Mouse (Mus musculus) stomach, embryonic 15.5 days (tissue): Measurements from ENCODE around the gene Fkbpl. TPM values are rescaled to one million over a fixed set of nuclear protein-coding genes. Genes with fewer than 3 reads are reported as not detected.
A peak's percentile ranks its signal among the peaks of the same experiment; 100 is the strongest.

ENCODE experiments used
- ATAC-seq: fragments of 200-750 bp; cut with Nextera tagmentation; 2 replicates; pipeline ENCODE4 v1.8.0; 2017; ENCODE audit warnings: low read depth, moderate number of reproducible peaks, moderate TSS enrichment; ENCODE audit not compliant: insufficient read depth, low FRiP score
- H3K27ac ChIP-seq: fragments of 300-500 bp; sonication (generic); 2 replicates; pipeline ENCODE4 v1.5.1; 2015; ENCODE audit warnings: mild to moderate bottlenecking, inconsistent platforms
- H3K27me3 ChIP-seq: fragments of 300-500 bp; sonication (generic); replicated peaks from 2 replicates; pipeline ENCODE4 v1.6.1; 2015; ENCODE audit warnings: inconsistent platforms
- H3K36me3 ChIP-seq: fragments of 300-500 bp; sonication (generic); 2 replicates; pipeline ENCODE4 v1.6.1; 2015; ENCODE audit warnings: inconsistent platforms
- H3K4me1 ChIP-seq: fragments of 300-500 bp; sonication (generic); 2 replicates; pipeline ENCODE4 v1.6.1; 2015; ENCODE audit warnings: inconsistent platforms
- H3K4me2 ChIP-seq: fragments of 300-500 bp; sonication (generic); 2 replicates; pipeline ENCODE4 v1.6.1; 2015; ENCODE audit warnings: mild to moderate bottlenecking, inconsistent platforms
- H3K4me3 ChIP-seq: fragments of 300-500 bp; sonication (generic); replicated peaks from 2 replicates; pipeline ENCODE4 v1.5.1; 2015; ENCODE audit warnings: inconsistent platforms
- H3K9ac ChIP-seq: fragments of 300-500 bp; sonication (generic); 2 replicates; pipeline ENCODE4 v1.6.1; 2015; ENCODE audit warnings: inconsistent platforms
- H3K9me3 ChIP-seq: fragments of 300-500 bp; sonication (generic); 2 replicates; pipeline ENCODE4 v1.6.1; 2016; ENCODE audit warnings: inconsistent platforms
- WGBS: fragments of 180-500 bp; shearing (Covaris S2); methylation state at CpG from one replicate; pipeline ENCODE4 v1.1.7; 2015; 5-methylcytosine and 5-hydroxymethylcytosine counted together
- polyA plus RNA-seq: library from polyadenylated mRNA; unstranded; fragments of >200 nt; fragmentation: Nextera tagmentation; extraction: Ambion mirVana; gene quantifications from 2 replicates; pipeline ENCODE4 v1.2.1, GENCODE M21; 2015

Gene Fkbpl
- polyA plus RNA-seq, 1 experiment from 2014 or later = 14.5 TPM

GRCm38 (mm10) chr17:34659897-34660214, 15.3 kb downstream of the Fkbpl start:
- no peak overlapping the region for H3K9ac ChIP-seq
- H3K4me1 ChIP-seq = peaks cover 35% of the 10 kb centered on the region
- no peaks in the 10 kb centered on the region for H3K9me3 ChIP-seq
- ATAC-seq = no peak
- WGBS = 51% methylated on average over 3 of the region's 3 CpGs
- peaks cover 8% of the 10 kb centered on the region; the same call in 1 of the 2 replicates for H3K27me3 ChIP-seq
- no peak overlapping the region for H3K27ac ChIP-seq
- no peak overlapping the region for H3K4me2 ChIP-seq
- H3K4me3 ChIP-seq = no peak overlapping the region
- no peaks in the 10 kb centered on the region for H3K36me3 ChIP-seq

GRCm38 (mm10) chr17:34660259-34660820, 15.8 kb downstream of the Fkbpl start:
- H3K36me3 ChIP-seq = no peaks in the 10 kb centered on the region
- H3K27ac ChIP-seq = peak overlapping the region; percentile 57; the same call in 1 of the 2 replicates
- H3K4me2 ChIP-seq = peak overlapping the region; percentile 47
- H3K9me3 ChIP-seq = no peaks in the 10 kb centered on the region
- ATAC-seq = no peak
- 35% methylated on average over 10 of the region's 11 CpGs for WGBS
- H3K27me3 ChIP-seq = peaks cover 8% of the 10 kb centered on the region; the same call in 1 of the 2 replicates
- H3K4me3 ChIP-seq = peak overlapping the region; percentile 22; the same call in 1 of the 2 replicates
- peaks cover 31% of the 10 kb centered on the region for H3K4me1 ChIP-seq
- no peak overlapping the region for H3K9ac ChIP-seq

GRCm38 (mm10) chr17:34661121-34661591, 16.6 kb downstream of the Fkbpl start:
- Histone ChIP-seq H3K27ac (peak overlapping the region; percentile 57), H3K36me3 (no peaks in the 10 kb centered on the region), H3K4me3 (peak overlapping the region; percentile 22), H3K4me2 (peak overlapping the region; percentile 47), H3K4me1 (peaks cover 22% of the 10 kb centered on the region), H3K27me3 (peaks cover 8% of the 10 kb centered on the region; the same call in 1 of the 2 replicates), H3K9me3 (no peaks in the 10 kb centered on the region), H3K9ac (no peak overlapping the region)
- no peak for ATAC-seq
- WGBS = 4% methylated on average over 19 of the region's 19 CpGs

- no peaks in the 10 kb centered on the region for H3K36me3 ChIP-seq
- WGBS = 81% methylated on average over 1 of the region's 1 CpGs
- H3K9ac ChIP-seq = no peak overlapping the region
- peaks cover 8% of the 10 kb centered on the region; the same call in 1 of the 2 replicates for H3K27me3 ChIP-seq
- peaks cover 20% of the 10 kb centered on the region; the same call in 1 of the 2 replicates for H3K4me1 ChIP-seq
- H3K4me3 ChIP-seq = no peak overlapping the region
- no peak for ATAC-seq
- H3K27ac ChIP-seq = no peak overlapping the region
- H3K4me2 ChIP-seq = no peak overlapping the region
- H3K9me3 ChIP-seq = no peaks in the 10 kb centered on the region
These were observed 17.9 kb downstream of the Fkbpl start for GRCm38 (mm10) chr17:34662468-34662867.

GRCm38 (mm10) chr17:34662978-34663377, 18.4 kb downstream of the Fkbpl start:
- H3K9me3 ChIP-seq = no peaks in the 10 kb centered on the region
- H3K4me3 ChIP-seq = no peak overlapping the region
- no peak overlapping the region for H3K4me2 ChIP-seq
- H3K9ac ChIP-seq = no peak overlapping the region
- no peak for ATAC-seq
- peaks cover 20% of the 10 kb centered on the region; the same call in 1 of the 2 replicates for H3K4me1 ChIP-seq
- H3K27me3 ChIP-seq = peaks cover 8% of the 10 kb centered on the region; the same call in 1 of the 2 replicates
- WGBS = 85% methylated on average over 8 of the region's 8 CpGs
- no peak overlapping the region for H3K27ac ChIP-seq
- H3K36me3 ChIP-seq = no peaks in the 10 kb centered on the region

GRCm38 (mm10) chr17:34663558-34663957, 19.0 kb downstream of the Fkbpl start:
- ATAC-seq = no peak
- Histone ChIP-seq H3K9me3 (no peaks in the 10 kb centered on the region), H3K27me3 (peaks cover 8% of the 10 kb centered on the region; the same call in 1 of the 2 replicates), H3K4me2 (no peak overlapping the region), H3K4me3 (no peak overlapping the region), H3K4me1 (peaks cover 20% of the 10 kb centered on the region; the same call in 1 of the 2 replicates), H3K27ac (no peak overlapping the region), H3K9ac (no peak overlapping the region), H3K36me3 (no peaks in the 10 kb centered on the region)
- 39% methylated on average over 1 of the region's 1 CpGs for WGBS

- H3K27ac ChIP-seq = no peak overlapping the region
- WGBS = 67% methylated on average over 7 of the region's 7 CpGs
- H3K9me3 ChIP-seq = no peaks in the 10 kb centered on the region
- peaks cover 8% of the 10 kb centered on the region; the same call in 1 of the 2 replicates for H3K27me3 ChIP-seq
- H3K36me3 ChIP-seq = no peaks in the 10 kb centered on the region
- no peak overlapping the region for H3K9ac ChIP-seq
- no peak overlapping the region for H3K4me3 ChIP-seq
- ATAC-seq = no peak
- H3K4me2 ChIP-seq = no peak overlapping the region
- H3K4me1 ChIP-seq = peaks cover 20% of the 10 kb centered on the region; the same call in 1 of the 2 replicates
These were observed 19.9 kb downstream of the Fkbpl start for GRCm38 (mm10) chr17:34664472-34664871.

- Histone ChIP-seq H3K4me3 (peak within 1 kb of the TSS; percentile 34), H3K27ac (no peak within 1 kb of the TSS), H3K4me2 (peak within 1 kb of the TSS; percentile 65), H3K9ac (0 out of 2 replicates have a peak within 1 kb of the TSS, but pooled peaks have one; percentile 4), H3K4me1 (peaks cover 15% of the 10 kb centered on the region), H3K9me3 (no peaks in the 10 kb centered on the region), H3K27me3 (peaks cover 42% of the 10 kb centered on the region), H3K36me3 (no peaks in the 10 kb centered on the region)
- 55% methylated on average over 7 of the region's 7 CpGs for WGBS
- ATAC-seq = no peak
These were observed 25.7 kb downstream of the Fkbpl start, which contains the start of gene Tnxb for GRCm38 (mm10) chr17:34670235-34670634. Gene Tnxb, plus strand, starts transcription at chr17:34670535.

GRCm38 (mm10) chr17:34671151-34672066, 26.8 kb downstream of the Fkbpl start:
- H3K4me3 ChIP-seq = peak overlapping the region; percentile 34
- no peak; the same call in 1 of the 2 replicates for ATAC-seq
- 11% methylated on average over 93 of the region's 93 CpGs for WGBS
- no peak overlapping the region for H3K27ac ChIP-seq
- no peaks in the 10 kb centered on the region for H3K9me3 ChIP-seq
- H3K4me1 ChIP-seq = peaks cover 21% of the 10 kb centered on the region
- peaks cover 45% of the 10 kb centered on the region for H3K27me3 ChIP-seq
- no peaks in the 10 kb centered on the region for H3K36me3 ChIP-seq
- H3K4me2 ChIP-seq = peak overlapping the region; percentile 65
- H3K9ac ChIP-seq = 0 out of 2 replicates have a peak overlapping the region, but pooled peaks have one; percentile 4

GRCm38 (mm10) chr17:34672246-34672792, 27.8 kb downstream of the Fkbpl start:
- Histone ChIP-seq H3K4me3 (peak overlapping the region; percentile 34), H3K36me3 (no peaks in the 10 kb centered on the region), H3K4me2 (peak overlapping the region; percentile 65), H3K4me1 (peaks cover 21% of the 10 kb centered on the region), H3K27ac (no peak overlapping the region), H3K9me3 (no peaks in the 10 kb centered on the region), H3K27me3 (peaks cover 48% of the 10 kb centered on the region), H3K9ac (no peak overlapping the region)
- 39% methylated on average over 49 of the region's 49 CpGs for WGBS
- ATAC-seq = no peak

GRCm38 (mm10) chr17:34673139-34673538, 28.6 kb downstream of the Fkbpl start:
- 80% methylated on average over 7 of the region's 7 CpGs for WGBS
- Histone ChIP-seq H3K27ac (no peak overlapping the region), H3K4me2 (no peak overlapping the region), H3K27me3 (peaks cover 48% of the 10 kb centered on the region), H3K4me3 (no peak overlapping the region), H3K4me1 (peaks cover 21% of the 10 kb centered on the region), H3K9ac (no peak overlapping the region), H3K9me3 (no peaks in the 10 kb centered on the region), H3K36me3 (no peaks in the 10 kb centered on the region)
- no peak for ATAC-seq
